Mouse (Mus musculus) megakaryocyte, embryonic 14.5 days (primary cell): ENCODE results near the gene Snx8. TPM values are rescaled to one million over a fixed set of nuclear protein-coding genes. Genes with fewer than 3 reads are reported as not detected.
A peak's percentile ranks its signal among the peaks of the same experiment; 100 is the strongest.

Experiments
- H3K27me3 ChIP-seq: replicated peaks from 2 replicates; pipeline ENCODE3; 2012; ENCODE audit warnings: inconsistent platforms
- H3K36me3 ChIP-seq: replicated peaks from 2 replicates; pipeline ENCODE3; 2012; ENCODE audit warnings: low read length, inconsistent platforms, mixed read lengths
- H3K4me1 ChIP-seq: 2 replicates; pipeline ENCODE4 v1.6.1; 2012; ENCODE audit warnings: inconsistent platforms
- H3K4me3 ChIP-seq: replicated peaks from 2 replicates; pipeline ENCODE3; 2012; ENCODE audit warnings: moderate library complexity, mild to moderate bottlenecking, inconsistent platforms
- H3K9me3 ChIP-seq: 2 replicates; pipeline ENCODE4 v1.6.1; 2012; ENCODE audit warnings: inconsistent platforms
- FLI1 ChIP-seq: IDR thresholded peaks from 2 replicates; pipeline ENCODE4 v1.6.1; 2012; ENCODE audit warnings: low read length, inconsistent platforms, mixed read lengths
- GATA1 ChIP-seq: IDR thresholded peaks from 3 replicates; pipeline ENCODE4 v1.6.1; 2012; ENCODE audit warnings: mixed read lengths, low read length, inconsistent platforms, borderline replicate concordance
- polyA plus RNA-seq: library from polyadenylated mRNA; stranded (reverse); fragments of >175 nt; gene quantifications from 2 replicates; pipeline ENCODE4 v1.2.3, GENCODE M21; 2012; ENCODE audit warnings: low replicate concordance; ENCODE audit not compliant: insufficient read depth

Gene Snx8
- polyA plus RNA-seq, result 7.2 and 17.8 TPM in 2 replicates

- TF ChIP-seq GATA1 (no peak), FLI1 (no peak)
- Histone ChIP-seq H3K4me1 (peaks cover 50% of the 10 kb centered on the region), H3K27me3 (peaks cover 12% of the 10 kb centered on the region), H3K36me3 (no peaks in the 10 kb centered on the region), H3K4me3 (peak within 1 kb of the TSS; percentile 93), H3K9me3 (no peaks in the 10 kb centered on the region)
Measured at GRCm38 (mm10) chr5:140388588-140389576, at the start of gene Snx8. Gene Snx8 (minus strand): TSS chr5:140389262.

- no peak for TF ChIP-seq FLI1
- no peak for TF ChIP-seq GATA1
- Histone ChIP-seq H3K36me3 (peaks cover 89% of the 10 kb centered on the region), H3K4me1 (peaks cover 54% of the 10 kb centered on the region), H3K27me3 (no peaks in the 10 kb centered on the region), H3K4me3 (no peak overlapping the region), H3K9me3 (no peaks in the 10 kb centered on the region)
Measured at GRCm38 (mm10) chr5:140425016-140425783, 36.1 kb upstream of the Snx8 start.

GRCm38 (mm10) chr5:140420616-140421015 lies 31.6 kb upstream of the Snx8 start:
- H3K4me1 ChIP-seq, result peaks cover 43% of the 10 kb centered on the region
- peaks cover 43% of the 10 kb centered on the region for H3K36me3 ChIP-seq
- H3K27me3 ChIP-seq, result no peaks in the 10 kb centered on the region
- TF ChIP-seq FLI1 (no peak), GATA1 (no peak)
- peak overlapping the region; percentile 100 for H3K4me3 ChIP-seq
- H3K9me3 ChIP-seq, result no peaks in the 10 kb centered on the region

- no peaks in the 10 kb centered on the region for H3K27me3 ChIP-seq
- H3K36me3 ChIP-seq, result peaks cover 33% of the 10 kb centered on the region
- no peaks in the 10 kb centered on the region for H3K9me3 ChIP-seq
- H3K4me3 ChIP-seq, result peak overlapping the region; percentile 100
- H3K4me1 ChIP-seq, result peaks cover 44% of the 10 kb centered on the region
- TF ChIP-seq GATA1 (no peak), FLI1 (no peak)
Measured at GRCm38 (mm10) chr5:140419442-140420080, 30.5 kb upstream of the Snx8 start.

GRCm38 (mm10) chr5:140418489-140419441 lies 29.7 kb upstream of the Snx8 start, which contains the start of gene Eif3b:
Gene Eif3b (plus strand): TSS chr5:140419328.
- Histone ChIP-seq H3K4me1 (peaks cover 44% of the 10 kb centered on the region), H3K9me3 (no peaks in the 10 kb centered on the region), H3K36me3 (peaks cover 25% of the 10 kb centered on the region), H3K27me3 (no peaks in the 10 kb centered on the region), H3K4me3 (peak within 1 kb of the TSS; percentile 100)
- TF ChIP-seq FLI1 (no peak), GATA1 (no peak)

- TF ChIP-seq FLI1, result no peak
- no peak for TF ChIP-seq GATA1
- Histone ChIP-seq H3K27me3 (no peaks in the 10 kb centered on the region), H3K4me3 (peak overlapping the region; percentile 100), H3K4me1 (peaks cover 38% of the 10 kb centered on the region), H3K36me3 (peaks cover 18% of the 10 kb centered on the region), H3K9me3 (no peaks in the 10 kb centered on the region)
Measured at GRCm38 (mm10) chr5:140418106-140418488, 29.0 kb upstream of the Snx8 start.

GRCm38 (mm10) chr5:140414647-140415046 lies 25.6 kb upstream of the Snx8 start:
- Histone ChIP-seq H3K4me3 (no peak overlapping the region), H3K36me3 (no peaks in the 10 kb centered on the region), H3K27me3 (no peaks in the 10 kb centered on the region), H3K9me3 (no peaks in the 10 kb centered on the region), H3K4me1 (peaks cover 16% of the 10 kb centered on the region)
- no peak for TF ChIP-seq GATA1
- TF ChIP-seq FLI1, result no peak

- no peaks in the 10 kb centered on the region for H3K36me3 ChIP-seq
Measured at GRCm38 (mm10) chr5:140411339-140411738, 22.3 kb upstream of the Snx8 start.

More at GRCm38 (mm10) chr5:140411339-140411738, 22.3 kb upstream of the Snx8 start:
- H3K9me3 ChIP-seq, result peaks cover 5% of the 10 kb centered on the region
- H3K4me1 ChIP-seq, result peaks cover 21% of the 10 kb centered on the region
- no peak for TF ChIP-seq GATA1
- no peak for TF ChIP-seq FLI1
- no peak overlapping the region for H3K4me3 ChIP-seq
- peaks cover 3% of the 10 kb centered on the region for H3K27me3 ChIP-seq
